Mouse (Mus musculus): Measurements from ENCODE around the gene Atp6v1a. TPM values are rescaled to one million over a fixed set of nuclear protein-coding genes. Genes with fewer than 3 reads are reported as not detected.

Gene Atp6v1a
- polyA plus RNA-seq, 1 experiment: 18.4 TPM

DNA sequence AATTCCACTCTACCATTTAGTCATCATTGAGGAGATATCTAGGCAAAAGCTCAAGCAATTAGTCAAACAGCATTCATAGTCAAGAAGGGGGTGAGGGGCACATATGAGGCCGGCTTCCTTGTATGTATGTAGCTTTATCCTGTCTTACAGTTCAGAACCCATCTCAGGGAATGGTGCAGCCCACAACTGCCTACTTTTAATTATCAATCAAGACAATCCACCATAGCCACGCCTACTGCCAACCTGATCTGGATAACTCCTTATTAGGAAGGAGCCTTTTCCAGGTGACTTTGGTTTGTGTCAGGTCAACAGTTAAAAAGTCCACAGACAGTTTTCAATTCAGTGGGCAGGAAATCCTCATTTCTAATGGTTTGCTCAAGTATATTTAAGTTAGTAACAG lies 14.1 kb downstream of the Atp6v1a start:
- Histone ChIP-seq H3K4me1 (replicated peaks; ENCODE audit: control insufficient read depth, insufficient read depth, low read length) (no peaks in the 10 kb centered on the region), H3K4me3 (ENCODE audit: control insufficient read depth, insufficient read depth, low read length) (no peak overlapping the region), H3K27me3 (ENCODE audit: control insufficient read depth, insufficient read depth, low read length) (no peaks in the 10 kb centered on the region), H3K36me3 (ENCODE audit: control insufficient read depth, insufficient read depth, low read length) (no peaks in the 10 kb centered on the region; the same call in 1 of the 2 replicates), H3K27ac (ENCODE audit: control insufficient read depth, insufficient read depth, low read length) (no peak overlapping the region)
- TF ChIP-seq CTCF (IDR thresholded peaks at IDR 0.05; ENCODE audit: borderline replicate concordance, control insufficient read depth, extremely low read depth, insufficient read depth, low read length, poor library complexity) (no peak), POLR2A (IDR thresholded peaks at IDR 0.05; ENCODE audit: control insufficient read depth, extremely low read depth, insufficient read depth, low read length, poor library complexity) (no peak)
- no peak for DNase-seq
- WGBS: 91% methylated on average over 2 of the region's 2 CpGs

DNA sequence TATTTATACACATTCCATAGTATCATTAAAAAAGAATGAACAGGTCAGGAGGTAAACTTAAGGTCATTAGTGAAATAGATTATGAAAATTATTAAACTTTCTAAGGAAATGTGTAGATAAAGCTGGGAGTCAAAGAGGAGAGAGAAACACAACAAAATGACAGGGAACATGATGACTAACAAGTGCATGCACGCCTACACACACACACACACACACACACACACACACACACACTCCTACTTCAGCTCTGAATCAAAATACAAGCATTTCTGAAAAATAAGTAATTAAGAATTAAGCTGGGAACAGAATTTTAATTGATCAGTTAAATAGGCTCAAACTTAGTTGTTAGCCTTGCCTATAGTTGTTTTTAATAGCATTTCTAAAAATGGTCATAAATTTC lies 14.8 kb downstream of the Atp6v1a start:
- 95% methylated on average over 1 of the region's 1 CpGs for WGBS
- Histone ChIP-seq H3K27ac (ENCODE audit: control insufficient read depth, insufficient read depth, low read length) (no peak overlapping the region), H3K4me3 (ENCODE audit: control insufficient read depth, insufficient read depth, low read length) (no peak overlapping the region), H3K36me3 (ENCODE audit: control insufficient read depth, insufficient read depth, low read length) (no peaks in the 10 kb centered on the region; the same call in 1 of the 2 replicates), H3K27me3 (ENCODE audit: control insufficient read depth, insufficient read depth, low read length) (no peaks in the 10 kb centered on the region), H3K4me1 (replicated peaks; ENCODE audit: control insufficient read depth, insufficient read depth, low read length) (no peaks in the 10 kb centered on the region)
- TF ChIP-seq CTCF (IDR thresholded peaks at IDR 0.05; ENCODE audit: borderline replicate concordance, control insufficient read depth, extremely low read depth, insufficient read depth, low read length, poor library complexity) (no peak), POLR2A (IDR thresholded peaks at IDR 0.05; ENCODE audit: control insufficient read depth, extremely low read depth, insufficient read depth, low read length, poor library complexity) (no peak)
- DNase-seq: no peak

DNA sequence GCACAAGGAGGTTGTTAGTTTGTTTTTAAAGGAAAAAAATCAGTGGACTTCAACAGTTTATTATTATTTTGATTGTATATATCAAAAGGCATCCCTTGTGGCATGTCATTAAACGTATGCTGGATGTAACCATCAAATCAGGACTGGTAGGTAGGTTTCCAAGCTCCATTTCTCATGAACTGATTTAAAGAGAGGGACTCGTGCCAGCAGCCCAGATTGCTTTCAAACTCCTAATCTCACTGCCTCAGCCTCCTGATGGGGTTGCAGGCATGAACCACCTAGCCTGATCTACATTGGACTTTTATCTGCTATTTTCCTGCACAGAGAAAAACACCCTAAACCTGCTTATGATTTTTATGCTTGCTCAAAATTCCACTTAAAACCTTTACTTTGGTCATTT lies 15.7 kb downstream of the Atp6v1a start:
- Histone ChIP-seq H3K4me1 (replicated peaks; ENCODE audit: control insufficient read depth, insufficient read depth, low read length) (no peaks in the 10 kb centered on the region), H3K27ac (ENCODE audit: control insufficient read depth, insufficient read depth, low read length) (no peak overlapping the region), H3K27me3 (ENCODE audit: control insufficient read depth, insufficient read depth, low read length) (no peaks in the 10 kb centered on the region), H3K36me3 (ENCODE audit: control insufficient read depth, insufficient read depth, low read length) (no peaks in the 10 kb centered on the region; the same call in 1 of the 2 replicates), H3K4me3 (ENCODE audit: control insufficient read depth, insufficient read depth, low read length) (no peak overlapping the region)
- DNase-seq: no peak
- TF ChIP-seq POLR2A (IDR thresholded peaks at IDR 0.05; ENCODE audit: control insufficient read depth, extremely low read depth, insufficient read depth, low read length, poor library complexity): no peak
- TF ChIP-seq CTCF (IDR thresholded peaks at IDR 0.05; ENCODE audit: borderline replicate concordance, control insufficient read depth, extremely low read depth, insufficient read depth, low read length, poor library complexity): no peak
- 98% methylated on average over 2 of the region's 2 CpGs for WGBS

DNA sequence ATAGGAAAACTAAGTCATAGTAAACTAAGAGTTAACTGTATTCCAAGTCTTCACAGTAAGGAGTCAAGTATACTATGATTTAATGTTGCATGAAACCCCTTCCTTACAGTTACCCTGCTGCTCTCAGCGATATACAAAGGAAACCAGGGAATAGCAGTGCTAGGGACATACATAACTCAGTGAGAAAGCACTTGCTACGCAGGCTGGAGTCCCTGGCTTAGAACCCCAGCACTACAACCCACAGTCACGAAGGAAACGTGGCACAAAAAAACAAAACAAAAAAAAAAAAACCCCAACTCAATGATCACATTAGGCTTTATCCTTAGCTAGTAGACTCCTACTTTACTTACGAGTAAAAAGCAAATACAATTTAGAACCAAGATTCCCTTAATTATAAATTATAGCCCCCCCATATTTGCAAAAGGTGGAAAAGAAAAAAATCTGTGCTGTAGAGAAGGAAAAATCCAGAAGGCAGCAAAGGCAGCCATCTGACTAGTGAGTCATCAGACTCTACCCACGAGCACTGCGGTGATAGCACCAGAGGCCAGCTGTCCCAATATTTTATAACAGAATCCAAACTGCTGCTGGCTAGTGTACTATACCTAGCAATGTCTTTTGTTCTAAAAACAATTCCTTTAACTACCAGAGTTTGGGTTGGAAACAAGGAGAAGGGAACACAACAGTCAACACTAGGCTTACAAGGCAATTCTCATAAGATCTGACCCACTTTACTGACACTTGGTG lies 16.4 kb downstream of the Atp6v1a start:
- Histone ChIP-seq H3K27ac (ENCODE audit: control insufficient read depth, insufficient read depth, low read length) (no peak overlapping the region), H3K27me3 (ENCODE audit: control insufficient read depth, insufficient read depth, low read length) (no peaks in the 10 kb centered on the region), H3K36me3 (ENCODE audit: control insufficient read depth, insufficient read depth, low read length) (no peaks in the 10 kb centered on the region; the same call in 1 of the 2 replicates), H3K4me3 (ENCODE audit: control insufficient read depth, insufficient read depth, low read length) (no peak overlapping the region), H3K4me1 (replicated peaks; ENCODE audit: control insufficient read depth, insufficient read depth, low read length) (no peaks in the 10 kb centered on the region)
- DNase-seq: no peak
- TF ChIP-seq POLR2A (IDR thresholded peaks at IDR 0.05; ENCODE audit: control insufficient read depth, extremely low read depth, insufficient read depth, low read length, poor library complexity) (no peak), CTCF (IDR thresholded peaks at IDR 0.05; ENCODE audit: borderline replicate concordance, control insufficient read depth, extremely low read depth, insufficient read depth, low read length, poor library complexity) (no peak)
- 93% methylated on average over 7 of the region's 7 CpGs for WGBS

DNA sequence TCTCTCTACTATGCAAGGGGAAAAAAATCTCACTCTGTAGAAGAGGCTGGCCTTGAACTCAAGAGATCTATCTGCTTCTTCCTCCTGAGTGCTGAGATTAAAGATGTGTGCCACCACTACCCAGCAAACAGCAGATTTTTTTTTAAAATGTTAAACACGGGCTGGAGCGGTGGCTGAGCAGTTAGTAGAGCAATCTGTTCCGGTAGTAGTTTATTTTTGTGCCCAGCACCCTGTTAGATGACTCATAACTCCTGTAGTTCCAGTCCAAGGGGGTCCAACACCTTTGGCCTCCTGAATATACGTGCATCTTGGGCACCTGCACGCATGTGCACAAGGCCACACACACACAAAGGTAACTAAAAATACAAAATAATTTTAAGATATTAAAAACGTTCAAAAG lies 16.9 kb downstream of the Atp6v1a start:
- TF ChIP-seq CTCF (IDR thresholded peaks at IDR 0.05; ENCODE audit: borderline replicate concordance, control insufficient read depth, extremely low read depth, insufficient read depth, low read length, poor library complexity): no peak
- no peak for TF ChIP-seq POLR2A (IDR thresholded peaks at IDR 0.05; ENCODE audit: control insufficient read depth, extremely low read depth, insufficient read depth, low read length, poor library complexity)
- no peaks in the 10 kb centered on the region for H3K4me1 ChIP-seq (replicated peaks; ENCODE audit: control insufficient read depth, insufficient read depth, low read length)
- no peak overlapping the region for H3K4me3 ChIP-seq (ENCODE audit: control insufficient read depth, insufficient read depth, low read length)
- H3K27ac ChIP-seq (ENCODE audit: control insufficient read depth, insufficient read depth, low read length): no peak overlapping the region
- no peaks in the 10 kb centered on the region for H3K27me3 ChIP-seq (ENCODE audit: control insufficient read depth, insufficient read depth, low read length)
- WGBS: 94% methylated on average over 6 of the region's 6 CpGs
- no peak for DNase-seq
- H3K36me3 ChIP-seq (ENCODE audit: control insufficient read depth, insufficient read depth, low read length): no peaks in the 10 kb centered on the region; the same call in 1 of the 2 replicates

DNA sequence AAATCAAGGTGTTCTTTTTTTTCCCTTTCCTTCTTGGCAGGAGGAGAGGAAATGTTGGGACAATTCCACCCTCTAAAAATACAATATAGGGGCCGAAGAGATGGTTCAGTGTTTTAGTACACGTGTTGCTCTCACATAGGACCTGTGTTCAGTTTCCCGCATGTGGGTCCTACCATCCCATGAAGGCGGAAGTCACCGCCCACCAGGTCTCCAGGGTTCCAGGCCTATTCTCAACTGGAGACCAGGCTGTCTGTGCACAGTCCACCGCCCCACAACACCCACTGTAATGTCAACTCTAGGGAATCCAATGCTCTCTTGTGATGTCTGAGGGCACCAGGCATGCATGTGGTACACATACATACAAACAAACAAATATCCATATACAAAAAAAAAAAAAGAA lies 17.4 kb downstream of the Atp6v1a start:
- TF ChIP-seq POLR2A (IDR thresholded peaks at IDR 0.05; ENCODE audit: control insufficient read depth, extremely low read depth, insufficient read depth, low read length, poor library complexity) (no peak), CTCF (IDR thresholded peaks at IDR 0.05; ENCODE audit: borderline replicate concordance, control insufficient read depth, extremely low read depth, insufficient read depth, low read length, poor library complexity) (no peak)
- Histone ChIP-seq H3K4me1 (replicated peaks; ENCODE audit: control insufficient read depth, insufficient read depth, low read length) (no peaks in the 10 kb centered on the region), H3K4me3 (ENCODE audit: control insufficient read depth, insufficient read depth, low read length) (no peak overlapping the region), H3K27ac (ENCODE audit: control insufficient read depth, insufficient read depth, low read length) (no peak overlapping the region), H3K36me3 (ENCODE audit: control insufficient read depth, insufficient read depth, low read length) (no peaks in the 10 kb centered on the region), H3K27me3 (ENCODE audit: control insufficient read depth, insufficient read depth, low read length) (no peaks in the 10 kb centered on the region)
- WGBS: 93% methylated on average over 6 of the region's 6 CpGs
- no peak for DNase-seq

Data from thymus, adult 2 months (tissue).